Mouse (Mus musculus): ENCODE results near the gene Cpb2.

The Cpb2 gene

DNA sequence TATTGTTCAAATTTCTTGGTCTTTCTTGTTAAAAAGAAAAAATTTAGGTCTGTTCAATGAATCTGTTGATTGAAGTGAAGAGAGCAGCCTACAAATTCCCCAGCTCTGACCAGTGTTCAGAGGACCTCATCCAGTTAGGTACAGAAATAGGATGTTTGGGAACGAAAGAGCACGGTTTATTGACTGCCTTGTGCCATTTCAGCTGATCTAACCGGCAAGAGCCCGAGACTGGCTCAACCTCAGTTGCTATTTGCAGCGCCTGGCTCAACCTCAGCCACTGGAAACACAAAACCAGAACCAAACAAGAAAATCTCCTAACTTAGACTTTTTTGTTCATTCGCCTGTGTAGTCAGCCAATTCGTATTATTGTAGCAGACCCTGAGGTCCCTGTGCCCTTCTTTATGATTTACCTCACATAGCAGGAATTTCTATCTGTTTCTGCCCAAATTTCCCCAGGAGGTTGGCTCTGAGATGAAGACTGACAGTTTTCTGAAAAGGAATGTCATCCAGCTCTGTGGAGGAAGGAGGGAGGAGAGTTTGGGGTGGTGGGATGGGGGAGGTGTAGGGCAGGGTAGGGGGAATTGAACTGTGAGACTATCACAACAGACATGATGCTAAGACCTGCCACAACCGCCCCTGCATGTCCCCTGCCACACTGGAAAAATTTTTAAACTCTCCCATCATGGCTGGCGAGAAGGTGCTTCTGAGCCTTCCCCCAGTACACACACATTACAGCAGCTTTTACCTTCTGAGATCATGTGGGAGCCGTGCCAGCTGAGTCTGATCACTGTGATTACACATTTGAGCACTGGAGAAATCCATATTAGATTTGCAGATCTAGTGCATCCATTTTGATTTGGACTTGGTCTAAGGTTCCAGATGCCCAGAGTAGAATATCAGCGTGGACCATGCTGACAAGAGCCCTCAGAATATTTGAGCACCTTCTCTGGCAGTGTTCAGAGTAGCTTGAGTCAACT lies 4.2 kb downstream of the Cpb2 start:
- in situ Hi-C loops (cut with MseI, MboI) = no loop called here

DNA sequence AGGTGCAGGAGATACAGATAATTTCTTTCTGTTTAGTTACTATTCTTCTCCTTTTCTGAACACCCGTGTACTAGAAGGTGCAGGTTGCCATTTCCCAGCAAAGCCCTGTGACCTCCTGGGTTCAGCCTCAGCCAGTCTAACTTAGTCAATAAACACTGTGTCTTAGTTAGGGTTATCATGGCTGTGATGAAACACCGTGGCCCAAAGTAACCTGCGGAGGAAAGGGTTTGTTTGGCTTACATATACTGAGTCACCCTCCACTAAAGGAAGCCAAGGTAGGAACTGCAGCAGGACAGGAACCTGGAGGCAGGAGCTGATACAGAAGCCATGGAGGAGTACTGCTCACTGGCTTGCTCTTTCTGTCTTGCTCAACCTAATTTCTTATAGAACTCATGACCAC lies 8.3 kb downstream of the Cpb2 start:
- in situ Hi-C loops (cut with MseI, MboI) = no loop called here

DNA sequence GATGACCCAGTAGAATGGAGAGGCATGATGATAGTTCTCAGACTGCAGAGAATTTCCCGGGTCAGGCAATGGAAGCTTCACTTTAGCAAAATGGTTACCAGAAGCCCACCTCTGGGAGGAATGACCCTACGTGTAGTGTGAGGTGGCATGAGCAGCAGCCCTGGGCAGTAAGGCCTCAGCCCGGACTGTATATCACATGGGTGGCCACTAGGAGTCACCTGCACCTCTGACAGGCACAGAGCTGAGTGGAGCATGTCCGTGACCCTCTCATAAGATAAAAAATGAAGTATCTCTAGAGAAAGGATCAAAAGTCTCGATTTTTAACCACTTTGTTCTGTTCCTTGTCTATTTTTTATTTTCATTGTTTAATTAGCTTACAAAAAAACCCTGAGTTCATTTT lies 14.4 kb downstream of the Cpb2 start:
- in situ Hi-C loops (cut with MseI, MboI) = no loop called here

DNA sequence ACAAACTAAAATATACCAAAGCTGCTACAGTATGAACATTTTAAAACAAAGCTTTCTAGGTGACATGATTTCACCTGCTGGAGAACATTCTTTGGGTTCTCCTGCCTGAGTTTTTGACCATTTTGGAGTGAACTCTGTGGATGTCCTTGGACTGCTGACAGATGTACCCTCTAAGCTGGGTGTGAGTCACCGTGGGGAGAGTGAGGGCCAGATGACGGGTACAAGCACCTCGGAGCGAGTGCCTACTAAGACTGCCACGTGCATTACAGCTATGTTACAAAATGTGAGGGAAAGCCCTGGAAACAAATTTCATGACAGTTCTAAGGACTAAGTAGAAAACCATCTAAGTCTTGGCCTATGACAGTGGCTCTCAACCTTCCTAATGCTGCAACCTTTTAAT lies 27.4 kb downstream of the Cpb2 start:
- in situ Hi-C loops (cut with MseI, MboI) = no loop called here

DNA sequence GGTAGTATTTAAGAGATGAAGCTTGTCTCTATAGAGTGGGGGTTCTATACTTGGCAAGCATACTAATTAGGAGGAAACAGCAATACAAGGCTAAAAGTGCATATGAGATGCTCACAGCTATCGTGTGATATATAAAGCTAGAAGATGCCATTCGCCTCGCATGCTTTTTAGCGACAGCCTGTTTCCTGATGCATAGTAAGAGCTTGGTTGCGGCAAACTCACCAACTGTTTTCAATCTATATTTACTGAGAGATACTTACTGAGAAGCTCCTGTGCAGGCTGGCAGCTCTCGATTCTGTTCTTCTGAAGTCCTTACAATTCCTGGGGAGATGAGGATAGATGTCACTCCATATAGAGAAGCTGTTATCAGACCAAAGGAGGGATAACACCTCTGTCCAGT lies 37.6 kb downstream of the Cpb2 start:
- in situ Hi-C loops (cut with MseI, MboI) = no loop called here

DNA sequence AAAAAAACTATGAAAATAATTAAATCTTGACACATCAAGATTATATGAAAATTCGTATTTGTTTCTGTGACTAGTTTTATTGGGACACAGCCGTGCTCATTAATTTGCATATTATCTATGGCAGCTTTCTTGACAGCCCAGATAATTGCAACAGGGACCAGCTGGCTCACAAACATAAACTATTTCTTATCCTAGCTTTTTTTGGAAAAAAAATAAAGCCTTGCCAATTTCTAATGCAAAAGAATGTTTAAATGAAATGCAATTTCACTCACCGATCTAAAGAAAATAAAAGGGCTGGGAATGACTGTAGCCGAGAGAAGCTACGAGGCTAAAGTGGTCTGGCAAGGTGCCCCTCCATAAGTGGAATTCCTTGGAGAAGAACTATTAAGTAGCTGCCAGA lies 38.3 kb downstream of the Cpb2 start:
- in situ Hi-C loops (cut with MseI, MboI) = no loop called here

DNA sequence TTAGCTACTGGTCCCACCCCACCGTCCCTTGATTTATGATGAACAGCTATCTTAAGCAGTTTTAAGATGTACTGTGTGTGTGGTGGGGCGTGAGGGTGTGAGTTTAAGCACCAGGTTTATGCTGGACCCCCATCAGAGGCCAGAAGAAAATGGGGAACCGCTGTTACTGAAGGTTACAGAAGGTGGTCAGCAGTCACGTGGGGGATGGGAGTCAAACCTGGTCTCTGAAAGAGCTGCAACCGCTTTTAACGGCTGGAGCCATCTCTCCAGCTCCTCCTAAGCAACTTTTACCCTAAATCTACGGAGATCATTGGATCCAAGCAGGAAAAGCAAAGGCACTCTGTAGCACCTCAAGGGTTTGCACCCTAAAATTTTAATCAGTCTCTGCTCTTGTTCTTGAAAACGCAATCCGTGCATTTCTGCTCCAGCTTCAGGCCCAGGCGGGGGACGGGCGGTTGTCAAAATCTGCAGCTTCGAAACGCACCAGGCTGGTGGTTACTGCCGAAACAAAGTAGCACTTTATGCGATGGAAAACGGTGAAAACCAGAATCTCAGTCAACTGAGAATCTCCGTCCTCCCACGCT lies 41.6 kb downstream of the Cpb2 start:
- in situ Hi-C loops (cut with MseI, MboI) = no loop called here

DNA sequence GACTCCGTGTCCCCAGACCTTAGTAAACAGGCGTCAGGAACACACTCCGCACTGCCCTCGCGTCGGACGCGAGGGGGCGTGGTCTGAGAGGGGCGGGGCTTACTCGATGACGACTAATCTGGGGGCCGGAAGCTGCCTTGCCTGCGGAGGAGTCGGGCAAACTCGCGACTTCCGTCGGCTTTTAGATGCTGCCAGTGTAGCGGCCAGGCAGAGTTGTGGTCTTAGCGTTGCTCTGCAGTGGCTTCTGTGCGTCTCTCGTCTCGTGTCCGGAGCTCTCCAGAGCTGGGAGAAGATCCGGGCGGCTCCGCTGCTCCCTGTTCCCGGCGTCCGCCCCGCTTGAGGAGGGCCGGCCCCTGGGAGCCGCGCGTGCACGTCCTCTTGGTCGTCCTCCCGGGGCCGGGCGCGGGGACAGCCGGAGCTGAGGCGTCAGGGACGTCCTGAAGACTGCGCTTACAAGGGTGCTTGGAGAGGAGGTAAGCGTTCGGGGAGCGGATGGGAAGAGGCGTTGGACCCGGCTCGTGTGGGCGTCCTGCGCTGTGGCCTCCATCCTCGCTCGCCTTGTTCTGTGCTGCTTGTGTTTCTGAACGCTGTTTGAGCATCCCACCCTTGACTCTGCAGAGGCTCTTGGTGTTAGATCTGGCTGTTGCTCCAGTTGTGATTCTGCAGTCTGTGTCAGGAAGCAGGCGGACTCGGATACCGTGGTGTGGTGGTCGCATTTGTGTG lies 42.3 kb downstream of the Cpb2 start, which contains the start of gene Zc3h13:
Zc3h13 (plus strand) TSS at position 181 of the 723 bp plus-strand sequence.
- in situ Hi-C loops (cut with MseI, MboI) = no loop called here

DNA sequence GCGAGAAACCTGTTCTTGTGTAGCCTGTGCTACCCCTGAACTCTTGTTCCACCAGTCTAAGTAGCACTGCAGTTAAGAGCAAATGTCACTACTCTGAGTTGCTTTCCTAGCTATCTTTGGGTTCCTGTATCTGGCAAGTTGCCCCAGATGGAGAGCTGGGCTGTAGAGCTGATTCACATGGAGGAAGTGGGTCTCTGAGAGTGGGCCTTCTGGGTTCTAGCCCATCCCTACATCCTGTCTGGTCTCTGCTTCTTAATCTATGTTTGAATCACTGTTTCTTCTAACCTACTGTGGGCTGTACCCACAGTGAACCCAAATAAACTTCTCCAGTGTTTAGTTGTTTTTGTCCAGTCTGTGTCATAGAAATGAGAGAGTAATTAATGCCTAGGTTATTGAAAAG lies 59.0 kb downstream of the Cpb2 start:
- in situ Hi-C loops (cut with MseI, MboI) = no loop called here

DNA sequence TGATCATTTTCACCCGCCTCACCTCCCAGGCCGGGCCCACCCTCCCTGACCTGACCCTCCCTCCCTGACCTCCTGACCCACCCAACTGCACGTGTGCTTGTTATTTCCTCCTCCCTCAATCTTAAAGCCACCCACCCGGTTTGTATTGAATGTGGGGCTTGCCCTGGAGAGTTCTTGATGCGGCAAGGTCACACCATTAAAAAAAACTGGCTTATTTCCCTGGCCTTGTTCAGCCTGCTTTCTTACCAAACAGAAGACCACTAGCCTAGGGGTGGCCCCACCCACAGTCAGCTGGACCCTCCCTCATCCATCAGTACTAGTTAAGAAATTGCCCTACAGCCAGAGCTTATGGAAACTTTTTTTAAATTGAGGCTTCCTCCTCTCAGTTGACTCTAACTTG lies 61.7 kb downstream of the Cpb2 start:
- in situ Hi-C loops (cut with MseI, MboI) = no loop called here

DNA sequence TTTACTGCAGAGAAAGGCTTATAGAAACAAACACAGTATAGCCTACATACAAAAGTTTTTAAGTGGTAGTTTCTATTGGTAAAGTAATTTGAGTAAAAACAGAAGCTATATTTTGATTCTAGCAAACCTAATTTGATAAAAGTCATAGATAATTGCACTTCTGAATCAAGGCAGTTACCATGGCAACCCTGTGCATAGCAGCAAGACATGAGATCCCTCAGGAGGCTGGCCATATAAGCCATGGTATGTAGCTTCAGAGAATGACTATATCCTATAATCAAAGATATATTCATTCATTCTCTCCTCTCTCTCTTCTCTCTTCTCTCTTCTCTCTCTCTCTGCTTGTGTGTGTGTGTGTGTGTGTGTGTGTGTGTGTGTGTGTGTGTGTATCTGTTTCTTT lies 65.8 kb downstream of the Cpb2 start:
- in situ Hi-C loops (cut with MseI, MboI) = no loop called here

DNA sequence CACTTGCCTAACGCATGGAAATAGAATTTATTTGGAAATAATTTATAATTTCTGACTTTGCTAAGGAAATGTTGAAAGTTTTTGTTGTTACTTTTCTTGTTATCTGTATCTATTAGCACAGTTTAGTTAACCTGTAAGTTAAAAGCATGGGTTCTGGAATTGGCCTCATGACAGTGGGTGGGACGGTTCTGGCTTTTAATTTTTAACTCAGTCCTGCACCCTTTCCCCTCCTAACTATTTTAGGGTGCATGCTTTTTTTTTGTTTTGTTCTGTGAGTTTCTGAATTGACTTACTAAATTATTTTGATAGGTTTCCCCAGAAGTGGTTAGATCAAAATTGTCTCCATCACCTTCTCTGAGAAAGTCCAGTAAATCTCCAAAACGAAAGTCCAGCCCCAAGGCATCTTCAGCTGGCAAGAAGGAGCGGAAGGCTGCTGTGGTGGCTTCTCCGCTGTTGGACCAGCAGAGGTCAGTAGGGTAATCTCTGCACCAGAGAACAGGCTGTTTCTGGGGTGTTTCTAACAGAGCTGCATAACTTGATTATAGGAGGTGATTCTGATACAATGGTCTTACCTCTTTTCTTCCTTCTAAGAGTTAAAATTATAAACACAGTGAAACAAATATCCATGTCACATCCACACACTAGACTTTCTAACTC lies 67.4 kb downstream of the Cpb2 start:
- in situ Hi-C loops (cut with MseI, MboI) = no loop called here

DNA sequence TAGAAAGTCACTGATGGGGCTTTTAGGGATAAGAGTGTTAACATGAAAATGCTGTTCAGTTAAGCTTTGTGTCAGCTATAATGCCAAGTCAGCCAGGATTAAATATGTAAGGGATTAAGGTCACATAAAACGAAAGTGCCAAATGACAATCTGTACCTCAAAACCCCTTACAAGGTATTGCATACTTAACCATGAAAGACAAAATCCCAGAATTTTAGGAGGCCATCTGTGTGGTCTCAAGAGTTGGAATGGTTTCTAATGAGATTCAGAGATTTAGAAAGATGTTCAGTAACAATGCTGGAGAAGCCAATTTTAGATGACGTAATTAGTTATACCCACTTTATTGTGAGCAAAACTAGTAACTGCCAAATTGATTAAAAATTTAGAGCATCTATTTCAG lies 72.4 kb downstream of the Cpb2 start:
- in situ Hi-C loops (cut with MseI, MboI) = no loop called here

DNA sequence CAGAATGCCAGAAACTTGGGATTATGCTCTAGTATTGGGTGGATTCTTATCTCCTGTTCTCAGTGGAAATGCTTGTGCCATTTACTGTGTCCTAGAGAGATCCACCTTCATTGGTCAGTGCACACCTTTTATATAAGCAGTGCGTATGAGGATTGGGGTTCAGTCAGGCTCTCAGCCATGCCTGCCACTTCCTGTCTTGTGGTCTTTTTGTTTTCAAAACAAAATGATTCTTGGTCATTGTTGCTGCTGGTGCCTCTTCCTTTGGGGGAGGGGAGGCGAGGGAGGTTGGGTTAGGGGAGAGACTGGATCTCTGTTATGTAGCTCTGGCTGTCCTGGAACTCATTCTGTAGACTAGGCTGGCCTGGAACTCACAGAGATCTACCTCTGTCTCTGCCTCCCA lies 76.6 kb downstream of the Cpb2 start:
- in situ Hi-C loops (cut with MseI, MboI) = no loop called here

DNA sequence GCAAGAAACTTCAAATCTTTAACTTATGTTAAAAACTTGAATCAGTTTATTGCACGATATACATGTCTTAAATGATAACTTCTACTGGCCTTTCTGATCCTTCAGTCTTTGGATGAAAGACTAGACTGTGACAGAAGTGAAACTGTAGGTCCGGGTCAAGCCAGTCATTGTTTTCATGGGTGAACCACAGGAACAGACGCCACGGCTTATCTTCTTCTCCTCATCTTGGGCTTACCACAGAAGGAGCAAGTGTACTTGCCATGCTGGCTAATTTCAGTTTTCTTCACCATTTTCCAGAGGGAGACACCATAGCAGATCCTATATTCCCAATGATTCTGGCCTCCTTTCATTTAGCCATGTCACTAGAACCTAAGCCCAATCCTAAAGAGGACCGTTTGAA lies 78.2 kb downstream of the Cpb2 start:
- in situ Hi-C loops (cut with MseI, MboI) = no loop called here

DNA sequence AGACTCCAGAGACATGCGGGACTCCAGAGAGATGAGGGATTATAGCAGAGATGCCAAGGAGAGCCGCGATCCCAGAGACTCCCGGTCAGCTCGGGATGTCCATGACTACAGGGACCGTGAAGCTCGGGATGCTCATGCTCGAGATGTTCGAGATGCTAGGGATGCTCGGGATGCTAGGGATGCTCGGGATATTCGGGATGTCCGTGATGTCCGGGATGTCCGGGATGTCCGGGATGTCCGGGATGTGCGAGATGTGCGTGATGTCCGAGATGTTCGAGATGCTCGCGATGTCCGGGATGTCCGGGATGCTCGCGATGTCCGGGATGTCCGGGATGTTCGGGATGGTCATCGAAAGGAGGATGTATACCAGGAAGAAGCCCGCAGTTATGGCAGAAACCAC lies 81.3 kb downstream of the Cpb2 start:
- in situ Hi-C loops (cut with MseI, MboI) = no loop called here

DNA sequence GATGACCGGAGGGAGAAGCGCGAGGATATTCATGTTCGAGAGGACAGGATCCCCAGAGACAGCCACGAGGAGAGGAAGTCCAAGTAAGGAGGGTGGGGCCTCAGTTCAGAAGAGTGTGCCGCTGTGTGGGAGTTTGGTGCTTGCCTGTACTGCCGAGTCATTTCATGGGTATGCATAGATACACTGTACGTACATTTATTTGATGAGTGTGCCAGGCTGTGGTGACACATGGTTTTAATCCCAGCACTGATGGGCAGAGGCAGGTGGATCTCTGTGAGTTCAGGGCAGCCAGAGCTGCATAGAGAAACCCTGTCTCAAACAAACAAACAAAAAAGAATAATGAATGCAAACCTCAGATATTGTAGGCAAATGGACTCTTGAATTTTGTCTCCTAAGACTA lies 86.0 kb downstream of the Cpb2 start:
- in situ Hi-C loops (cut with MseI, MboI) = no loop called here

DNA sequence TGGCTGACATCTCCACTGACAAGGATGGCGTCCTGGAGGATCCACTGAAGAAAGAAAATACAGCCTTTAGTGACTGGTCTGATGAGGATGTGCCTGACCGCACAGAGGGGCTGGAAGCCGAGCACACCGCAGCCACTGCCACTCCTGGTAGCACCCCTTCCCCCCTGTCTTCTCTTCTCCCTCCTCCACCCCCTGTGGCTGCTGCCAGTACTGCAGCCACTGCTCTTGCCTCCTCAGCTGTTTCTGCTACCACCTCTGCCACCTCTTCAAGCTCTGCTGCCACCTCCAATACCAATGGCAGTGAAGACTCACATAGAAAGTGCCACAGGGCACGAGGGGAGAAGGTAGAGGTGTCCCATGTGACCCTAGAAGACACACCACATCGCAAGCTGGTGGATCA lies 88.5 kb downstream of the Cpb2 start:
- in situ Hi-C loops (cut with MseI, MboI) = no loop called here
